Mouse (Mus musculus) cerebellum, adult 2 months (tissue): Measurements from ENCODE around the gene Pde6d. TPM values are rescaled to one million over a fixed set of nuclear protein-coding genes. Genes with fewer than 3 reads are reported as not detected.

ENCODE experiments used
- DNase-seq, 2 experiments: peaks; one replicate each; pipeline ENCODE4 v3.0.0; 2021
- H3K27ac ChIP-seq: fragments of 200-500 bp; 2 replicates; pipeline ENCODE4 v1.5.1; 2012; ENCODE audit warnings: low read length, control low read depth, inconsistent platforms; ENCODE audit not compliant: insufficient read depth
- H3K27me3 ChIP-seq: fragments of 200-500 bp; 2 replicates; pipeline ENCODE4 v1.6.1; 2012; ENCODE audit warnings: inconsistent platforms, mild to moderate bottlenecking, low read length, moderate library complexity; ENCODE audit not compliant: control insufficient read depth, insufficient read depth
- H3K4me1 ChIP-seq: fragments of 200-500 bp; 2 replicates; pipeline ENCODE4 v1.6.1; 2011; ENCODE audit warnings: low read length; ENCODE audit not compliant: control insufficient read depth, insufficient read depth
- H3K4me3 ChIP-seq: fragments of 200-500 bp; replicated peaks from 2 replicates; pipeline ENCODE3; 2011; ENCODE audit warnings: mild to moderate bottlenecking, low read depth, low read length, control low read depth; ENCODE audit not compliant: insufficient read depth
- CTCF ChIP-seq: fragments of 200-500 bp; IDR thresholded peaks from 2 replicates; pipeline ENCODE4 v1.5.1; 2011; ENCODE audit warnings: low read depth, mild to moderate bottlenecking, control low read depth, low read length, moderate library complexity, borderline replicate concordance; ENCODE audit not compliant: insufficient read depth
- POLR2A ChIP-seq: fragments of 200-500 bp; IDR thresholded peaks from 2 replicates; pipeline ENCODE4 v1.6.1; 2011; ENCODE audit warnings: low read length, control low read depth, borderline replicate concordance; ENCODE audit not compliant: insufficient read depth
- WGBS: fragments of 180-500 bp; shearing (Covaris S2); methylation state at CpG from one replicate; pipeline ENCODE4 v1.1.7; 2018; 5-methylcytosine and 5-hydroxymethylcytosine counted together
- polyA plus RNA-seq: library from polyadenylated mRNA; depleted of rRNA; stranded (reverse); fragments of >200 nt; gene quantifications from 2 replicates; pipeline ENCODE4 v1.2.3, GENCODE M21; 2012; rRNA removed

Gene Pde6d
- polyA plus RNA-seq, 1 experiment, result 87.1 TPM

DNA sequence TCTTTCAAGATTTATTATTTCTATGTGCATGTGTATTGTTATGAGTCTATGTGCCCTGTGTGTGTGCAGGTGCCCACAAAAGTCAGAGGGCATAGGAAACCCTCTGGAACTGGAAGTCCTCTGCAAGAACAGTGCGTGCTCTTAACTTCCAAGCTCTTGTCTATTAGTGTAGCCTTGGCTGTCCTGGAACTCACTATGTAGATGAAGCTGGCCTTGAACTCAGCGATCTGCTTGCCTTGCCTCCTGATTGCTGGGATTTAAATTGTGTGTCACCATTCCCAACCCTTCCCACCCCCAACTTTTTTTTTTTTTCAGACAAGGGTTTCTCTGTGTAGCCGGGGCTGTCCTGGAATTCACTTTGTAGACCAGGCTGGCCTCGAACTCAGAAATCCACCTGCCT lies 86.1 kb downstream of the Pde6d start:
- H3K4me3 ChIP-seq, result no peak overlapping the region
- H3K4me1 ChIP-seq, result peaks cover 12% of the 10 kb centered on the region
- 97% methylated on average over 4 of the region's 4 CpGs for whole genome bisulfite sequencing
- no peak for TF ChIP-seq CTCF
- no peak for TF ChIP-seq POLR2A
- H3K27ac ChIP-seq, result no peak overlapping the region
- no peak for DNase-seq
- H3K27me3 ChIP-seq, result no peaks in the 10 kb centered on the region

DNA sequence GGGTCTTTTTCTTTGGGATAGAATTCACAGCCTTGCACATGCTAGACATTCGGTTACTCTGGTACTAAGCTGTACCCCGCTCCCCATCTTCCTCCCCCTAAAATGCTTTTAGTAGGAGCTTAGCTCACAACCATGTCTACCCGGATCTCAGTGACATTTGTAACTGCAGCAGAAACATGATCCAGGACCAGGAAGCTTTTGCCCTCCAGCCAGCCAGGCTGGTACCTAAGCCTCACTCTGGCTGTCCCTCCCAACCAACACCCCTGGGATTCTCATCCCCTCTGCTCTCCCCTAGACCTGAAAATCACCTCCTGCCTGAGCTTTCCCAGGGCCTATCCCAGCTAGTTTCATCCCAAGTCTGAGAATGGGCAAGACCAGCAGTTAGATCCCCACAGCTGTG lies 88.6 kb downstream of the Pde6d start:
- H3K4me3 ChIP-seq, result no peak overlapping the region
- H3K27ac ChIP-seq, result no peak overlapping the region
- H3K27me3 ChIP-seq, result no peaks in the 10 kb centered on the region
- H3K4me1 ChIP-seq, result peaks cover 2% of the 10 kb centered on the region
- TF ChIP-seq CTCF (no peak), POLR2A (no peak)
- 94% methylated on average over 3 of the region's 3 CpGs for WGBS
- no peak for DNase-seq

Other genes with a start within 250 kb of the Pde6d start
- 105 and 134 TPM in 2 replicates for gene Ncl, start 223.2 kb downstream of the Pde6d start, polyA plus RNA-seq
- gene Nmur1, start 156.4 kb downstream of the Pde6d start, polyA plus RNA-seq, result 1.6 and 1.8 TPM in 2 replicates
- not detected in 2 replicates for gene Tex44, start 156.3 kb downstream of the Pde6d start, polyA plus RNA-seq
- gene Ptma, start 55.9 kb downstream of the Pde6d start, polyA plus RNA-seq, result 610 and 672 TPM in 2 replicates
- gene Cops7b, start 275 bp upstream of the Pde6d start, polyA plus RNA-seq, result 29.8 and 30.9 TPM in 2 replicates
- 18.7 and 21.1 TPM in 2 replicates for gene Nppc, start 87.9 kb upstream of the Pde6d start, polyA plus RNA-seq
- gene Dis3l2, start 121.2 kb upstream of the Pde6d start, polyA plus RNA-seq, result 22.3 and 22.6 TPM in 2 replicates